Mouse (Mus musculus) E14TG2a.4 (cell line): ENCODE data around the gene Zfp2.

Source experiments
- CTCF ChIP-seq: conservative IDR thresholded peaks from 2 replicates; pipeline ENCODE4 v1.5.1; 2014; ENCODE audit warnings: low read length
- NANOG ChIP-seq: IDR thresholded peaks from 2 replicates; pipeline ENCODE4 v1.6.1; 2014; ENCODE audit warnings: borderline replicate concordance, low read length, mixed read lengths
- POU5F1 ChIP-seq: IDR thresholded peaks from 2 replicates; pipeline ENCODE4 v1.6.1; 2014; ENCODE audit warnings: low read length, borderline replicate concordance

- TF ChIP-seq CTCF, result no peak
- no peak for TF ChIP-seq POU5F1
- TF ChIP-seq NANOG, result no peak
Measured at GRCm38 (mm10) chr11:50886231-50886932, 29.6 kb downstream of the Zfp2 start.
